Mouse (Mus musculus) midbrain, embryonic 14.5 days (tissue): ENCODE results near the gene Cd28. TPM values are rescaled to one million over a fixed set of nuclear protein-coding genes. Genes with fewer than 3 reads are reported as not detected.

Experiments
- ATAC-seq: fragments of 200-750 bp; cut with Nextera tagmentation; 2 replicates; pipeline ENCODE4 v1.8.0; 2017; ENCODE audit warnings: moderate number of reproducible peaks, moderate library complexity; ENCODE audit not compliant: low FRiP score, low TSS enrichment
- DNase-seq: peaks from one replicate; pipeline ENCODE4 v3.0.0-alpha.2; 2015
- H3K27ac ChIP-seq: fragments of 300-500 bp; sonication (generic); replicated peaks from 2 replicates; pipeline ENCODE4 v1.5.1; 2014; ENCODE audit warnings: mild to moderate bottlenecking, low read depth, low read length, moderate library complexity
- H3K27me3 ChIP-seq: fragments of 300-500 bp; sonication (generic); 2 replicates; pipeline ENCODE4 v1.6.1; 2014; ENCODE audit warnings: low read length, control low read depth, mixed read lengths; ENCODE audit not compliant: control insufficient read depth, insufficient read depth
- H3K36me3 ChIP-seq: fragments of 300-500 bp; sonication (generic); 2 replicates; pipeline ENCODE4 v1.6.1; 2014; ENCODE audit warnings: low read length, control low read depth; ENCODE audit not compliant: control insufficient read depth, insufficient read depth
- H3K4me1 ChIP-seq: fragments of 300-500 bp; sonication (generic); 2 replicates; pipeline ENCODE4 v1.6.1; 2014; ENCODE audit warnings: mild to moderate bottlenecking, antibody characterized with exemption, low read length, control low read depth; ENCODE audit not compliant: control insufficient read depth, insufficient read depth
- H3K4me2 ChIP-seq: fragments of 300-500 bp; sonication (generic); 2 replicates; pipeline ENCODE4 v1.6.1; 2014; ENCODE audit warnings: mild to moderate bottlenecking, low read length, moderate library complexity
- H3K4me3 ChIP-seq: fragments of 300-500 bp; sonication (generic); replicated peaks from 2 replicates; pipeline ENCODE4 v1.5.1; 2014; ENCODE audit warnings: low read depth, low read length
- H3K9ac ChIP-seq: fragments of 300-500 bp; sonication (generic); replicated peaks from 2 replicates; pipeline ENCODE4 v1.6.1; 2014; ENCODE audit warnings: mild to moderate bottlenecking, low read length, moderate library complexity
- H3K9me3 ChIP-seq: fragments of 300-500 bp; sonication (generic); 2 replicates; pipeline ENCODE4 v1.6.1; 2016; ENCODE audit warnings: low read length, control low read depth, mixed read lengths; ENCODE audit not compliant: control insufficient read depth
- WGBS: fragments of 180-500 bp; shearing (Covaris S2); extraction: QIAGEN DNeasy Blood & Tissue Kit; methylation state at CpG from one replicate; pipeline ENCODE4 v1.1.7; 2014; 5-methylcytosine and 5-hydroxymethylcytosine counted together
- polyA plus RNA-seq: library from polyadenylated mRNA; unstranded; fragments of >200 nt; fragmentation: Nextera tagmentation; extraction: Ambion mirVana; gene quantifications from 2 replicates; pipeline ENCODE4 v1.2.1, GENCODE M21; 2014

Cd28 gene
- polyA plus RNA-seq, 1 experiment from 2014 or later: 0.18 TPM

GRCm38 (mm10) chr1:60746153-60746552, 29.6 kb downstream of the Cd28 start:
- Histone ChIP-seq H3K27me3 (no peaks in the 10 kb centered on the region), H3K9ac (no peak overlapping the region), H3K36me3 (no peaks in the 10 kb centered on the region), H3K9me3 (no peaks in the 10 kb centered on the region), H3K4me2 (no peak overlapping the region), H3K4me1 (no peaks in the 10 kb centered on the region), H3K4me3 (no peak overlapping the region), H3K27ac (no peak overlapping the region)
- WGBS: 80% methylated on average over 1 of the region's 2 CpGs
- no peak for ATAC-seq
- DNase-seq: no peak

- ATAC-seq (no peak), DNase-seq (no peak)
- Histone ChIP-seq H3K9ac (no peak overlapping the region), H3K4me2 (no peak overlapping the region), H3K4me3 (no peak overlapping the region), H3K27ac (no peak overlapping the region), H3K4me1 (no peaks in the 10 kb centered on the region), H3K9me3 (no peaks in the 10 kb centered on the region), H3K27me3 (no peaks in the 10 kb centered on the region), H3K36me3 (no peaks in the 10 kb centered on the region)
- 93% methylated on average over 5 of the region's 5 CpGs for WGBS
Measured at GRCm38 (mm10) chr1:60746856-60747255, 30.3 kb downstream of the Cd28 start.

- Histone ChIP-seq H3K9me3 (no peaks in the 10 kb centered on the region), H3K4me1 (no peaks in the 10 kb centered on the region), H3K27me3 (no peaks in the 10 kb centered on the region), H3K9ac (no peak overlapping the region), H3K36me3 (no peaks in the 10 kb centered on the region), H3K4me2 (no peak overlapping the region), H3K4me3 (no peak overlapping the region), H3K27ac (no peak overlapping the region)
- DNase-seq: no peak
- ATAC-seq: no peak
- WGBS: 90% methylated on average over 1 of the region's 1 CpGs
Measured at GRCm38 (mm10) chr1:60748286-60748685, 31.7 kb downstream of the Cd28 start.

- H3K9ac ChIP-seq: no peak overlapping the region
- WGBS: 83% methylated on average over 4 of the region's 4 CpGs
Measured at GRCm38 (mm10) chr1:60748936-60749335, 32.3 kb downstream of the Cd28 start.

GRCm38 (mm10) chr1:60749346-60749840, 32.8 kb downstream of the Cd28 start:
- Histone ChIP-seq H3K9me3 (no peaks in the 10 kb centered on the region), H3K9ac (no peak overlapping the region), H3K4me1 (no peaks in the 10 kb centered on the region), H3K36me3 (no peaks in the 10 kb centered on the region), H3K27me3 (no peaks in the 10 kb centered on the region), H3K4me3 (no peak overlapping the region), H3K4me2 (no peak overlapping the region), H3K27ac (no peak overlapping the region)
- WGBS: 83% methylated on average over 5 of the region's 5 CpGs
- ATAC-seq (no peak), DNase-seq (no peak)

More at GRCm38 (mm10) chr1:60748936-60749335, 32.3 kb downstream of the Cd28 start:
- Histone ChIP-seq H3K27me3 (no peaks in the 10 kb centered on the region), H3K36me3 (no peaks in the 10 kb centered on the region), H3K4me2 (no peak overlapping the region), H3K27ac (no peak overlapping the region), H3K4me1 (no peaks in the 10 kb centered on the region), H3K9me3 (no peaks in the 10 kb centered on the region), H3K4me3 (no peak overlapping the region)
- ATAC-seq: no peak
- DNase-seq: no peak

- H3K27me3 ChIP-seq: no peaks in the 10 kb centered on the region
- no peak overlapping the region for H3K4me3 ChIP-seq
- DNase-seq: no peak
- H3K9me3 ChIP-seq: no peaks in the 10 kb centered on the region
- H3K9ac ChIP-seq: no peak overlapping the region
- H3K27ac ChIP-seq: no peak overlapping the region
- WGBS: 87% methylated on average over 6 of the region's 6 CpGs
- no peak for ATAC-seq
- no peaks in the 10 kb centered on the region for H3K4me1 ChIP-seq
- no peak overlapping the region for H3K4me2 ChIP-seq
- H3K36me3 ChIP-seq: no peaks in the 10 kb centered on the region
Measured at GRCm38 (mm10) chr1:60750201-60750765, 33.7 kb downstream of the Cd28 start.

GRCm38 (mm10) chr1:60751011-60751410, 34.4 kb downstream of the Cd28 start:
- Histone ChIP-seq H3K27ac (no peak overlapping the region), H3K4me1 (no peaks in the 10 kb centered on the region), H3K4me2 (no peak overlapping the region), H3K4me3 (no peak overlapping the region), H3K9ac (no peak overlapping the region), H3K36me3 (no peaks in the 10 kb centered on the region), H3K9me3 (no peaks in the 10 kb centered on the region), H3K27me3 (no peaks in the 10 kb centered on the region)
- no peak for DNase-seq
- ATAC-seq: no peak
- 92% methylated on average over 4 of the region's 4 CpGs for WGBS

GRCm38 (mm10) chr1:60752986-60753385, 36.4 kb downstream of the Cd28 start:
- no peaks in the 10 kb centered on the region for H3K4me1 ChIP-seq
- no peak overlapping the region for H3K4me3 ChIP-seq
- H3K4me2 ChIP-seq: no peak overlapping the region
- no peak overlapping the region for H3K27ac ChIP-seq
- ATAC-seq: no peak
- no peaks in the 10 kb centered on the region for H3K9me3 ChIP-seq
- H3K27me3 ChIP-seq: no peaks in the 10 kb centered on the region
- H3K36me3 ChIP-seq: no peaks in the 10 kb centered on the region
- 89% methylated on average over 1 of the region's 1 CpGs for WGBS
- H3K9ac ChIP-seq: no peak overlapping the region
- no peak for DNase-seq

GRCm38 (mm10) chr1:60753981-60754380, 37.4 kb downstream of the Cd28 start:
- Histone ChIP-seq H3K4me2 (no peak overlapping the region), H3K36me3 (no peaks in the 10 kb centered on the region), H3K4me3 (no peak overlapping the region), H3K9me3 (no peaks in the 10 kb centered on the region), H3K4me1 (no peaks in the 10 kb centered on the region), H3K9ac (no peak overlapping the region), H3K27ac (no peak overlapping the region), H3K27me3 (no peaks in the 10 kb centered on the region)
- 93% methylated on average over 12 of the region's 12 CpGs for WGBS
- no peak for ATAC-seq
- DNase-seq: no peak
